Mouse (Mus musculus) CH12.LX (cell line): ENCODE data around the gene Calhm5. TPM values are rescaled to one million over a fixed set of nuclear protein-coding genes. Genes with fewer than 3 reads are reported as not detected.

Source experiments
- DNase-seq: peaks from one replicate; pipeline ENCODE4 v3.0.0-alpha.2; 2013; ENCODE audit errors: extremely low read depth
- H3K27ac ChIP-seq: 2 replicates; pipeline ENCODE4 v1.5.1; 2012; ENCODE audit warnings: low read depth, mild to moderate bottlenecking, control low read depth, moderate library complexity; ENCODE audit not compliant: insufficient read depth
- H3K27me3 ChIP-seq: replicated peaks from 2 replicates; pipeline ENCODE3; 2012; ENCODE audit warnings: inconsistent platforms
- H3K36me3 ChIP-seq, 2 experiments: replicated peaks in 1 of 2; 2 replicates each; pipeline versions ENCODE3 to v1.6.1; 2012; ENCODE audit warnings: inconsistent platforms in 1 of 2, low read length in 1 of 2, mild to moderate bottlenecking in 1 of 2, mixed read lengths in 1 of 2, moderate library complexity in 1 of 2; ENCODE audit not compliant: control insufficient read depth in 1 of 2, insufficient read depth in 1 of 2
- H3K4me1 ChIP-seq, 2 experiments: 2 replicates each; pipeline ENCODE4 v1.6.1; 2012; ENCODE audit warnings: inconsistent platforms in 1 of 2, moderate library complexity in 1 of 2; ENCODE audit not compliant: insufficient read depth in 2 of 2, control insufficient read depth in 1 of 2
- H3K4me2 ChIP-seq: 2 replicates; pipeline ENCODE4 v1.6.1; 2012; ENCODE audit warnings: low read depth, mild to moderate bottlenecking, control low read depth; ENCODE audit not compliant: poor library complexity, insufficient read depth, severe bottlenecking
- H3K4me3 ChIP-seq, 3 experiments: fragments of 150-350 bp in 1 of 3; sonication (generic) in 1 of 3; replicated peaks in 1 of 3; 2 replicates each; pipeline versions ENCODE3 to v1.5.1; 2011 to 2012; ENCODE audit warnings: low read depth in 2 of 3, low read length in 2 of 3, mild to moderate bottlenecking in 2 of 3, moderate library complexity in 2 of 3, control low read depth in 1 of 3, improper control_type of control experiment in 1 of 3, inconsistent platforms in 1 of 3, mixed read lengths in 1 of 3; ENCODE audit not compliant: poor library complexity in 1 of 3
- H3K79me2 ChIP-seq: replicated peaks from 2 replicates; pipeline ENCODE4 v1.6.1; 2012; ENCODE audit warnings: mild to moderate bottlenecking, moderate library complexity; ENCODE audit not compliant: control insufficient read depth, poor library complexity, insufficient read depth, severe bottlenecking; ENCODE audit errors: extremely low read depth
- H3K9ac ChIP-seq: 2 replicates; pipeline ENCODE4 v1.6.1; 2012; ENCODE audit warnings: low read depth, mild to moderate bottlenecking, control low read depth, moderate library complexity; ENCODE audit not compliant: insufficient read depth
- H3K9me3 ChIP-seq: replicated peaks from 2 replicates; pipeline ENCODE3; 2012; ENCODE audit warnings: low read length, inconsistent platforms, mixed read lengths
- CHD2 ChIP-seq: IDR thresholded peaks from 2 replicates; pipeline ENCODE4 v1.6.1; 2011; ENCODE audit warnings: low read length, improper control_type of control experiment
- CTCF ChIP-seq, 2 experiments: IDR thresholded peaks in 1 of 2; conservative IDR thresholded peaks in 1 of 2; 2 replicates each; pipeline ENCODE4 v1.5.1; 2011 to 2012; ENCODE audit warnings: low read depth in 2 of 2, low read length in 2 of 2, improper control_type of control experiment in 1 of 2, inconsistent platforms in 1 of 2, mild to moderate bottlenecking in 1 of 2, moderate library complexity in 1 of 2
- ELF1 ChIP-seq: IDR thresholded peaks from 2 replicates; pipeline ENCODE4 v1.6.1; 2014; ENCODE audit warnings: low read depth, mild to moderate bottlenecking, inconsistent platforms, low read length, improper control_type of control experiment
- GABPA ChIP-seq: IDR thresholded peaks from 2 replicates; pipeline ENCODE4 v1.6.1; 2012; ENCODE audit warnings: low read depth, low read length, improper control_type of control experiment, inconsistent platforms; ENCODE audit not compliant: insufficient replicate concordance
- IRF4 ChIP-seq: IDR thresholded peaks from 2 replicates; pipeline ENCODE4 v1.6.1; 2014; ENCODE audit warnings: low read depth, mild to moderate bottlenecking, inconsistent platforms, low read length, improper control_type of control experiment
- JUND ChIP-seq: conservative IDR thresholded peaks from 2 replicates; pipeline ENCODE4 v1.6.1; 2011; ENCODE audit warnings: low read depth, low read length, improper control_type of control experiment
- MAFK ChIP-seq: IDR thresholded peaks from 2 replicates; pipeline ENCODE4 v1.6.1; 2011; ENCODE audit warnings: low read length, improper control_type of control experiment; ENCODE audit not compliant: insufficient replicate concordance
- MAX ChIP-seq: IDR thresholded peaks from 2 replicates; pipeline ENCODE4 v1.6.1; 2011; ENCODE audit warnings: low read length, improper control_type of control experiment
- MAZ ChIP-seq: IDR thresholded peaks from 2 replicates; pipeline ENCODE4 v1.6.1; 2012; ENCODE audit warnings: low read depth, mild to moderate bottlenecking, inconsistent platforms, low read length, improper control_type of control experiment, moderate library complexity
- MXI1 ChIP-seq: IDR thresholded peaks from 2 replicates; pipeline ENCODE4 v1.6.1; 2011; ENCODE audit warnings: mild to moderate bottlenecking, low read depth, low read length, improper control_type of control experiment
- MYC ChIP-seq: IDR thresholded peaks from 2 replicates; pipeline ENCODE4 v1.6.1; 2011; ENCODE audit warnings: low read depth, mild to moderate bottlenecking, improper control_type of control experiment, low read length
- NELFE ChIP-seq: IDR thresholded peaks from 2 replicates; pipeline ENCODE4 v1.6.1; 2011; ENCODE audit warnings: low read depth, low read length, improper control_type of control experiment
- POLR2A ChIP-seq: IDR thresholded peaks from 2 replicates; pipeline ENCODE4 v1.6.1; 2011; ENCODE audit warnings: low read depth, mild to moderate bottlenecking, improper control_type of control experiment, low read length
- POLR2AphosphoS2 ChIP-seq: IDR thresholded peaks from 2 replicates; pipeline ENCODE4 v1.6.1; 2011; ENCODE audit warnings: low read depth, low read length, improper control_type of control experiment
- SMC3 ChIP-seq: IDR thresholded peaks from 2 replicates; pipeline ENCODE4 v1.6.1; 2011; ENCODE audit warnings: low read depth, low read length, improper control_type of control experiment
- TBP ChIP-seq: conservative IDR thresholded peaks from 2 replicates; pipeline ENCODE4 v1.6.1; 2011; ENCODE audit warnings: low read depth, low read length, improper control_type of control experiment
- TCF12 ChIP-seq: IDR thresholded peaks from 2 replicates; pipeline ENCODE4 v1.6.1; 2014; ENCODE audit warnings: low read depth, mild to moderate bottlenecking, inconsistent platforms, low read length, improper control_type of control experiment
- UBTF ChIP-seq: IDR thresholded peaks from 2 replicates; pipeline ENCODE4 v1.6.1; 2012; ENCODE audit warnings: low read depth, mild to moderate bottlenecking, inconsistent platforms, low read length, improper control_type of control experiment, moderate library complexity
- USF1 ChIP-seq: IDR thresholded peaks from 2 replicates; pipeline ENCODE4 v1.6.1; 2014; ENCODE audit warnings: low read depth, mild to moderate bottlenecking, inconsistent platforms, low read length, improper control_type of control experiment
- USF2 ChIP-seq: conservative IDR thresholded peaks from 2 replicates; pipeline ENCODE4 v1.6.1; 2011; ENCODE audit warnings: low read depth, low read length, improper control_type of control experiment
- ZC3H11A ChIP-seq: IDR thresholded peaks from 2 replicates; pipeline ENCODE4 v1.6.1; 2012; ENCODE audit warnings: low read depth, mild to moderate bottlenecking, inconsistent platforms, low read length, improper control_type of control experiment
- ZKSCAN1 ChIP-seq: IDR thresholded peaks from 2 replicates; pipeline ENCODE4 v1.6.1; 2012; ENCODE audit warnings: low read depth, inconsistent platforms, low read length, improper control_type of control experiment, borderline replicate concordance
- ZMIZ1 ChIP-seq: IDR thresholded peaks from 2 replicates; pipeline ENCODE4 v1.6.1; 2012; ENCODE audit warnings: low read depth, mild to moderate bottlenecking, inconsistent platforms, low read length, improper control_type of control experiment
- dilution Hi-C: fragments of 300-500 bp; cut with MboI; formaldehyde crosslinking; loops from 2 replicates; pipeline ENCODE4 v1.14.3; 2020; ENCODE audit warnings: low sequenced_read_pairs; ENCODE audit not compliant: extremely low pct_unique_long_range_greater_than_20kb, extremely low pct_ligation_motif_present
- in situ Hi-C: fragments of 300-500 bp; cut with MboI; formaldehyde crosslinking; loops from 3 replicates; pipeline ENCODE4 v1.14.3; 2019; ENCODE audit warnings: low sequenced_read_pairs, low pct_ligation_motif_present, low pct_unique_long_range_greater_than_20kb, mixed read lengths
- polyA plus RNA-seq: library from polyadenylated mRNA; unstranded; fragments of >175 nt; gene quantifications from 2 replicates; pipeline ENCODE4 v1.2.1, GENCODE M21; 2012; ENCODE audit warnings: low read depth; ENCODE audit not compliant: insufficient read length
- total RNA-seq, 2 experiments: library from RNA; depleted of rRNA; stranded (reverse); fragments of 300-350 nt in 1 of 2; fragments of >200 nt in 1 of 2; gene quantifications; 2 replicates each; pipeline ENCODE4 v1.2.3; 2012 to 2014

Calhm5 gene
- total and polyA plus RNA-seq, 3 experiments, result 0.09 to 0.28 TPM; not detected in 1

GRCm38 (mm10) chr10:34139768-34140167 lies 43.4 kb upstream of the Calhm5 start:
- no peaks in the 10 kb centered on the region for H3K36me3 ChIP-seq
- TF ChIP-seq MXI1, result no peak
- TF ChIP-seq GABPA, result no peak
- no peak for TF ChIP-seq JUND
- TF ChIP-seq USF1, result no peak
- no peak for TF ChIP-seq POLR2A
- no peak for TF ChIP-seq MAFK
- TF ChIP-seq ZKSCAN1, result no peak
- no peak for TF ChIP-seq POLR2AphosphoS2
- no peak for TF ChIP-seq MAX
- H3K4me2 ChIP-seq, result no peak overlapping the region
- no peak overlapping the region for H3K9ac ChIP-seq
- no peaks in the 10 kb centered on the region for H3K79me2 ChIP-seq
- in situ Hi-C loops (no loop called here), dilution Hi-C loops (no loop called here)
- no peak overlapping the region for H3K4me3 ChIP-seq
- H3K9me3 ChIP-seq, result no peaks in the 10 kb centered on the region
- DNase-seq, result no peak
- no peaks in the 10 kb centered on the region for H3K4me1 ChIP-seq
- H3K27me3 ChIP-seq, result no peaks in the 10 kb centered on the region
- H3K27ac ChIP-seq, result no peak overlapping the region

GRCm38 (mm10) chr10:34138027-34138426 lies 41.7 kb upstream of the Calhm5 start:
- H3K4me3 ChIP-seq, result no peak overlapping the region
- no peak overlapping the region for H3K9ac ChIP-seq
- no peaks in the 10 kb centered on the region for H3K9me3 ChIP-seq
- H3K27ac ChIP-seq, result no peak overlapping the region
- no peak for TF ChIP-seq MAZ
- no peak for TF ChIP-seq SMC3
- no peak for TF ChIP-seq GABPA
- no peak for TF ChIP-seq ZMIZ1
- no peak for TF ChIP-seq CTCF (conservative IDR thresholded peaks at IDR 0.05 in 1 of 2, IDR thresholded peaks at IDR 0.05 in 1 of 2; ENCODE audit: low read depth in 2 of 2, low read length in 2 of 2)
- TF ChIP-seq ZC3H11A, result no peak
- TF ChIP-seq USF2, result no peak
- TF ChIP-seq IRF4, result no peak
- TF ChIP-seq TCF12, result no peak
- no peak for TF ChIP-seq ELF1
- TF ChIP-seq UBTF, result no peak
- TF ChIP-seq TBP, result no peak
- no peak for TF ChIP-seq MXI1
- no peak for TF ChIP-seq MAFK
- no peak for TF ChIP-seq MYC
- TF ChIP-seq CHD2, result no peak
- TF ChIP-seq NELFE, result no peak
- H3K4me2 ChIP-seq, result no peak overlapping the region; the same call in 1 of the 2 replicates
- no peaks in the 10 kb centered on the region for H3K27me3 ChIP-seq
- H3K79me2 ChIP-seq, result no peaks in the 10 kb centered on the region
- dilution Hi-C loops (no loop called here), in situ Hi-C loops (no loop called here)
- H3K4me1 ChIP-seq, result no peaks in the 10 kb centered on the region
- H3K36me3 ChIP-seq, result no peaks in the 10 kb centered on the region
- DNase-seq, result no peak
